Mouse (Mus musculus) kidney, adult 9 months (tissue): ENCODE data around the gene Scn11a.

ENCODE experiments used
- DNase-seq: peaks from one replicate; pipeline ENCODE4 v3.0.0; 2022

Scn11a gene

GRCm38 (mm10) chr9:119795254-119795912 lies 29.9 kb downstream of the Scn11a start:
- no peak for DNase-seq

GRCm38 (mm10) chr9:119794470-119794869 lies 30.8 kb downstream of the Scn11a start:
- DNase-seq = no peak

- peak; percentile 40 for DNase-seq
Measured at GRCm38 (mm10) chr9:119792505-119792904, 32.8 kb downstream of the Scn11a start.

GRCm38 (mm10) chr9:119780901-119781300 lies 44.4 kb downstream of the Scn11a start:
- DNase-seq = no peak

- peak; percentile 41 for DNase-seq
Measured at GRCm38 (mm10) chr9:119776661-119777060, 48.6 kb downstream of the Scn11a start.

- peak; percentile 25 for DNase-seq
Measured at GRCm38 (mm10) chr9:119768585-119768984, 56.7 kb downstream of the Scn11a start.

- no peak for DNase-seq
Measured at GRCm38 (mm10) chr9:119760226-119760625, 65.0 kb downstream of the Scn11a start.

- no peak for DNase-seq
Measured at GRCm38 (mm10) chr9:119759457-119759856, 65.8 kb downstream of the Scn11a start.

- peak; percentile 21 for DNase-seq
Measured at GRCm38 (mm10) chr9:119751507-119751906, 73.7 kb downstream of the Scn11a start.

GRCm38 (mm10) chr9:119749112-119749511 lies 76.1 kb downstream of the Scn11a start:
- DNase-seq = no peak

- DNase-seq = no peak
Measured at GRCm38 (mm10) chr9:119743900-119744299, 81.4 kb downstream of the Scn11a start.

GRCm38 (mm10) chr9:119743312-119743711 lies 81.9 kb downstream of the Scn11a start:
- no peak for DNase-seq

- no peak for DNase-seq
Measured at GRCm38 (mm10) chr9:119741101-119741786, 84.0 kb downstream of the Scn11a start.

- DNase-seq = no peak
Measured at GRCm38 (mm10) chr9:119728412-119729097, 96.7 kb downstream of the Scn11a start.

GRCm38 (mm10) chr9:119726990-119727389 lies 98.3 kb downstream of the Scn11a start:
- no peak for DNase-seq

GRCm38 (mm10) chr9:119725293-119725862 lies 99.9 kb downstream of the Scn11a start:
- no peak for DNase-seq

- no peak for DNase-seq
Measured at GRCm38 (mm10) chr9:119719222-119719621, 106.0 kb downstream of the Scn11a start, which contains the start of gene Scn10a. TSS of gene Scn10a (minus strand) at chr9:119719322.

- DNase-seq = peak; percentile 45
Measured at GRCm38 (mm10) chr9:119706700-119707099, 118.6 kb downstream of the Scn11a start.
